Mouse (Mus musculus): ENCODE results near the gene Shd. TPM values are rescaled to one million over a fixed set of nuclear protein-coding genes. Genes with fewer than 3 reads are reported as not detected.
A peak's percentile ranks its signal among the peaks of the same experiment; 100 is the strongest.
"Not testable (repeated sequence)": the region's sequence is repeated elsewhere in the genome, so short reads cannot be mapped to it uniquely, and the experiment has no call there.

The Shd gene
- 35.2 and 35.5 TPM in 2 replicates for polyA plus RNA-seq (2015; fragmentation: Nextera tagmentation; extraction: Ambion mirVana)

GRCm38 (mm10) chr17:55969966-55970891, at the start of gene Shd:
TSS of gene Shd (plus strand) at chr17:55970467.
- WGBS: 8% methylated on average over 55 of the region's 55 CpGs
- Histone ChIP-seq H3K4me3 (peak within 1 kb of the TSS; percentile 64), H3K27ac (no peak within 1 kb of the TSS), H3K9ac (peak within 1 kb of the TSS; percentile 83), H3K4me1 (peaks cover 21% of the 10 kb centered on the region), H3K4me2 (peak within 1 kb of the TSS; percentile 86), H3K27me3 (peaks cover 10% of the 10 kb centered on the region), H3K36me3 (peaks cover 32% of the 10 kb centered on the region), H3K9me3 (no peaks in the 10 kb centered on the region)
- ATAC-seq (ENCODE audit: insufficient number of reproducible peaks, insufficient read depth, low FRiP score, low TSS enrichment, low read depth): no peak

GRCm38 (mm10) chr17:55931553-55932502, 38.4 kb upstream of the Shd start:
- under 1% methylated on average over 33 of the region's 33 CpGs for WGBS
- ATAC-seq (ENCODE audit: insufficient number of reproducible peaks, insufficient read depth, low FRiP score, low TSS enrichment, low read depth): peak; percentile 91

GRCm38 (mm10) chr17:55932635-55933034, 37.6 kb upstream of the Shd start:
- 0 out of 2 replicates have a peak, but pooled peaks cover 3% of the 10 kb centered on the region for H3K4me1 ChIP-seq
- no peaks in the 10 kb centered on the region for H3K27me3 ChIP-seq
- no peak for ATAC-seq (ENCODE audit: insufficient number of reproducible peaks, insufficient read depth, low FRiP score, low TSS enrichment, low read depth)
- H3K27ac ChIP-seq: no peak overlapping the region
- H3K4me3 ChIP-seq: peak overlapping the region; percentile 63
- peak overlapping the region; percentile 75 for H3K4me2 ChIP-seq
- no peaks in the 10 kb centered on the region for H3K36me3 ChIP-seq
- peaks cover 9% of the 10 kb centered on the region; the same call in 1 of the 2 replicates for H3K9me3 ChIP-seq
- 79% methylated on average over 2 of the region's 2 CpGs for WGBS
- H3K9ac ChIP-seq: peak overlapping the region; percentile 83; the same call in 1 of the 2 replicates

More at GRCm38 (mm10) chr17:55931553-55932502, 38.4 kb upstream of the Shd start:
- Histone ChIP-seq H3K27ac (peak overlapping the region; percentile 83), H3K27me3 (no peaks in the 10 kb centered on the region), H3K9me3 (0 out of 2 replicates have a peak, but pooled peaks cover 5% of the 10 kb centered on the region), H3K4me2 (peak overlapping the region; percentile 75), H3K36me3 (no peaks in the 10 kb centered on the region), H3K4me3 (peak overlapping the region; percentile 63), H3K4me1 (0 out of 2 replicates have a peak, but pooled peaks cover 3% of the 10 kb centered on the region), H3K9ac (peak overlapping the region; percentile 83)

- no peak overlapping the region for H3K4me3 ChIP-seq
- ATAC-seq (ENCODE audit: insufficient number of reproducible peaks, insufficient read depth, low FRiP score, low TSS enrichment, low read depth): no peak
- 0 out of 2 replicates have a peak, but pooled peaks cover 3% of the 10 kb centered on the region for H3K4me1 ChIP-seq
- peaks cover 12% of the 10 kb centered on the region for H3K9me3 ChIP-seq
- WGBS: 96% methylated on average over 15 of the region's 15 CpGs
- no peak overlapping the region for H3K9ac ChIP-seq
- peaks cover 3% of the 10 kb centered on the region; the same call in 1 of the 2 replicates for H3K36me3 ChIP-seq
- no peak overlapping the region for H3K27ac ChIP-seq
- no peaks in the 10 kb centered on the region for H3K27me3 ChIP-seq
- H3K4me2 ChIP-seq: no peak overlapping the region
Observed at GRCm38 (mm10) chr17:55933191-55933590, 37.1 kb upstream of the Shd start.

GRCm38 (mm10) chr17:55944387-55944865, 25.8 kb upstream of the Shd start:
- H3K4me1 ChIP-seq; ATAC-seq (ENCODE audit: insufficient number of reproducible peaks, insufficient read depth, low FRiP score, low TSS enrichment, low read depth); H3K9me3 ChIP-seq; H3K27me3 ChIP-seq: not testable (repeated sequence)
- peak overlapping the region; percentile 74 for H3K9ac ChIP-seq
- 36% methylated on average over 10 of the region's 10 CpGs for WGBS
- peak overlapping the region; percentile 52 for H3K4me3 ChIP-seq
- H3K4me2 ChIP-seq: peak overlapping the region; percentile 82
- peak overlapping the region; percentile 89 for H3K27ac ChIP-seq
- H3K36me3 ChIP-seq: peaks cover 11% of the 10 kb centered on the region

- H3K9me3 ChIP-seq, H3K4me1 ChIP-seq, H3K27me3 ChIP-seq, H3K36me3 ChIP-seq: not testable (repeated sequence)
- WGBS: under 1% methylated on average over 56 of the region's 56 CpGs
- H3K9ac ChIP-seq: peak overlapping the region; percentile 74
- H3K27ac ChIP-seq: peak overlapping the region; percentile 89
- peak; percentile 93 for ATAC-seq (ENCODE audit: insufficient number of reproducible peaks, insufficient read depth, low FRiP score, low TSS enrichment, low read depth)
- H3K4me3 ChIP-seq: peak overlapping the region; percentile 52
- H3K4me2 ChIP-seq: peak overlapping the region; percentile 82
Observed at GRCm38 (mm10) chr17:55944866-55945682, 25.2 kb upstream of the Shd start.

GRCm38 (mm10) chr17:55945696-55946095, 24.6 kb upstream of the Shd start:
- Histone ChIP-seq H3K4me3 (peak overlapping the region; percentile 52), H3K4me2 (peak overlapping the region; percentile 82), H3K36me3 (no peaks in the 10 kb centered on the region), H3K4me1 (peaks cover 6% of the 10 kb centered on the region; the same call in 1 of the 2 replicates), H3K9ac (peak overlapping the region; percentile 74), H3K27ac (peak overlapping the region; percentile 89), H3K27me3 (peaks cover 2% of the 10 kb centered on the region; the same call in 1 of the 2 replicates), H3K9me3 (no peaks in the 10 kb centered on the region)
- ATAC-seq (ENCODE audit: insufficient number of reproducible peaks, insufficient read depth, low FRiP score, low TSS enrichment, low read depth): no peak
- 27% methylated on average over 5 of the region's 5 CpGs for WGBS

GRCm38 (mm10) chr17:55948647-55949046, 21.6 kb upstream of the Shd start:
- no peaks in the 10 kb centered on the region for H3K36me3 ChIP-seq
- H3K27ac ChIP-seq: no peak overlapping the region
- no peak overlapping the region for H3K9ac ChIP-seq
- peaks cover 4% of the 10 kb centered on the region for H3K27me3 ChIP-seq
- H3K4me1 ChIP-seq: peaks cover 6% of the 10 kb centered on the region; the same call in 1 of the 2 replicates
- no peak overlapping the region for H3K4me2 ChIP-seq
- 87% methylated on average over 4 of the region's 4 CpGs for WGBS
- no peaks in the 10 kb centered on the region for H3K9me3 ChIP-seq
- no peak overlapping the region for H3K4me3 ChIP-seq
- no peak for ATAC-seq (ENCODE audit: insufficient number of reproducible peaks, insufficient read depth, low FRiP score, low TSS enrichment, low read depth)

- Histone ChIP-seq H3K4me2 (no peak within 1 kb of the TSS), H3K4me1 (peaks cover 6% of the 10 kb centered on the region; the same call in 1 of the 2 replicates), H3K27me3 (peaks cover 12% of the 10 kb centered on the region), H3K9ac (no peak within 1 kb of the TSS), H3K36me3 (no peaks in the 10 kb centered on the region), H3K4me3 (no peak within 1 kb of the TSS), H3K27ac (no peak within 1 kb of the TSS), H3K9me3 (no peaks in the 10 kb centered on the region)
- no peak for ATAC-seq (ENCODE audit: insufficient number of reproducible peaks, insufficient read depth, low FRiP score, low TSS enrichment, low read depth)
- WGBS: 83% methylated on average over 2 of the region's 2 CpGs
Observed at GRCm38 (mm10) chr17:55949400-55949799, 20.9 kb upstream of the Shd start, which contains the start of gene Zfp119b. TSS of gene Zfp119b (minus strand) at chr17:55949500.

- Histone ChIP-seq H3K27me3 (peaks cover 24% of the 10 kb centered on the region), H3K4me2 (no peak overlapping the region), H3K4me3 (no peak overlapping the region), H3K9me3 (no peaks in the 10 kb centered on the region), H3K27ac (no peak overlapping the region), H3K36me3 (no peaks in the 10 kb centered on the region), H3K9ac (no peak overlapping the region), H3K4me1 (peaks cover 3% of the 10 kb centered on the region; the same call in 1 of the 2 replicates)
- WGBS: 78% methylated on average over 9 of the region's 9 CpGs
- no peak for ATAC-seq (ENCODE audit: insufficient number of reproducible peaks, insufficient read depth, low FRiP score, low TSS enrichment, low read depth)
Observed at GRCm38 (mm10) chr17:55950601-55951000, 19.7 kb upstream of the Shd start.

All from embryonic facial prominence, embryonic 13.5 days (tissue).